In genomic region chr11:88404816-88405613, GRCm38 (mm10) we compare ENCODE assay signal across 9 mouse cellular contexts.
DNase-seq lines count a peak whose midpoint lies in the region; ATAC-seq and TF ChIP-seq lines count a peak whose summit lies in the region.
"Had no signal": no experiment of that assay in that cellular context is flagged by ENCODE, and none has a peak within 500 bp of the region (broad histone marks: within the 10 kb centered on the region; RNA-seq: fewer than 3 reads in every experiment).

No protein-coding gene starts in this region.

- 19% methylated on average over 17 of the region's 17 CpGs for WGBS in intestine, embryonic 14.5 days
- 10% methylated on average over 17 of the region's 17 CpGs for WGBS in neural tube, embryonic 14.5 days

- ATAC-seq in intestine, embryonic 14.5 days (replicated peaks; ENCODE audit: low FRiP score, low TSS enrichment, low read depth): no peak; the same call in 1 of the 2 replicates
- ATAC-seq in neural tube, embryonic 14.5 days (ENCODE audit: low read depth): peak; percentile 47
- no peak for ATAC-seq in CD4-positive, CD25-positive, alpha-beta regulatory T cell, adult 4 months

- H3K9me3 ChIP-seq in ES-Bruce4 (replicated peaks; ENCODE audit: control insufficient read depth, insufficient read depth, low read length, poor library complexity, severe bottlenecking): no peaks in the 10 kb centered on the region
- no peaks in the 10 kb centered on the region for H3K9me3 ChIP-seq in intestine, embryonic 14.5 days (ENCODE audit: control insufficient read depth, low read length)
- no peaks in the 10 kb centered on the region for H3K9me3 ChIP-seq in neural tube, embryonic 14.5 days (ENCODE audit: control insufficient read depth, low read length)
- H3K9me3 ChIP-seq: G1E had no signal

- no peak for TF ChIP-seq EP300 in ES-Bruce4 (IDR thresholded peaks at IDR 0.05; ENCODE audit: insufficient read depth, low read depth, low read length)

- H3K4me1 ChIP-seq in ES-Bruce4 (ENCODE audit: control insufficient read depth, insufficient read depth, low read length): peaks cover 15% of the 10 kb centered on the region
- peaks cover 45% of the 10 kb centered on the region for H3K4me1 ChIP-seq in intestine, embryonic 14.5 days (replicated peaks; ENCODE audit: control insufficient read depth, insufficient read depth, low read length)
- H3K4me1 ChIP-seq in neural tube, embryonic 14.5 days (ENCODE audit: control insufficient read depth, insufficient read depth, low read length): peaks cover 53% of the 10 kb centered on the region

- TF ChIP-seq POLR2A in ES-Bruce4 (IDR thresholded peaks at IDR 0.05; ENCODE audit: insufficient read depth, low read length): no peak

- H3K27ac ChIP-seq in ES-Bruce4 (ENCODE audit: insufficient read depth, low read length): peak overlapping the region; percentile 27; the same call in 1 of the 2 replicates
- H3K27ac ChIP-seq in intestine, embryonic 14.5 days (ENCODE audit: low read depth): peak overlapping the region; percentile 86
- H3K27ac ChIP-seq in left cerebral cortex, adult 2 months: peak overlapping the region; percentile 48
- peak overlapping the region; percentile 67 for H3K27ac ChIP-seq in neural tube, embryonic 14.5 days (ENCODE audit: low read depth, low read length)

- H3K4me3 ChIP-seq in ES-Bruce4 (ENCODE audit: low read depth, low read length): no peak overlapping the region
- no peak overlapping the region for H3K4me3 ChIP-seq in intestine, embryonic 14.5 days (ENCODE audit: low read depth, low read length)
- peak overlapping the region; percentile 1; the same call in 1 of the 2 replicates for H3K4me3 ChIP-seq in left cerebral cortex, adult 2 months
- H3K4me3 ChIP-seq in neural tube, embryonic 14.5 days (ENCODE audit: low read depth, low read length): no peak overlapping the region

- no peaks in the 10 kb centered on the region for H3K27me3 ChIP-seq in ES-Bruce4 (ENCODE audit: control insufficient read depth, insufficient read depth, low read length, poor library complexity, severe bottlenecking)
- no peaks in the 10 kb centered on the region for H3K27me3 ChIP-seq in intestine, embryonic 14.5 days (replicated peaks; ENCODE audit: control insufficient read depth, insufficient read depth, low read length)
- H3K27me3 ChIP-seq in neural tube, embryonic 14.5 days (ENCODE audit: control insufficient read depth, insufficient read depth, low read length): no peaks in the 10 kb centered on the region

- no peak for TF ChIP-seq CTCF in ES-Bruce4 (IDR thresholded peaks at IDR 0.05; ENCODE audit: low read depth, low read length)
- no peak; the same call in 1 of the 2 replicates for TF ChIP-seq CTCF in left cerebral cortex, adult 2 months (IDR thresholded peaks at IDR 0.05)

- peak overlapping the region; percentile 33 for H3K4me2 ChIP-seq in intestine, embryonic 14.5 days (ENCODE audit: low read length)
- H3K4me2 ChIP-seq in neural tube, embryonic 14.5 days (ENCODE audit: low read depth, low read length): peak overlapping the region; percentile 20; the same call in 1 of the 2 replicates

- intact Hi-C loops in left cerebral cortex, adult 2 months (cut with DNase I): no loop called here

- DNase-seq in cerebellum, postnatal 14 days: peak; percentile 85 to 87
- peak; percentile 74 for DNase-seq in gastrocnemius, postnatal 25 days
- DNase-seq in intestine, embryonic 14.5 days (ENCODE audit: low spot score): no peak
- DNase-seq in left cerebral cortex, adult 2 months (ENCODE audit: extremely low spot score in 1 of 2, low spot score in 2 of 2): peak; percentile 63 to 65
- DNase-seq in adipocyte (ENCODE audit: low spot score): no peak

- no peak overlapping the region for H3K9ac ChIP-seq in ES-Bruce4 (ENCODE audit: low read depth, poor library complexity, severe bottlenecking)
- no peak overlapping the region for H3K9ac ChIP-seq in intestine, embryonic 14.5 days (ENCODE audit: low read length)
- 0 out of 2 replicates have a peak overlapping the region, but pooled peaks have one; percentile 34 for H3K9ac ChIP-seq in neural tube, embryonic 14.5 days (replicated peaks; ENCODE audit: low read depth, low read length)

- no peaks in the 10 kb centered on the region; the same call in 1 of the 2 replicates for H3K36me3 ChIP-seq in ES-Bruce4 (ENCODE audit: control insufficient read depth, insufficient read depth, low read length, poor library complexity, severe bottlenecking)
- H3K36me3 ChIP-seq in intestine, embryonic 14.5 days (ENCODE audit: control insufficient read depth, insufficient read depth, low read length): peaks cover 5% of the 10 kb centered on the region; the same call in 1 of the 2 replicates
- no peaks in the 10 kb centered on the region for H3K36me3 ChIP-seq in neural tube, embryonic 14.5 days (ENCODE audit: control insufficient read depth, insufficient read depth, low read length)

Comparison
In these comparisons a context has a peak if more than half of its experiments do, and no peak if none do; other contexts are left out.
1. H3K27ac ChIP-seq: peak in every context shown above with its lines; median percentile 86 in intestine, embryonic 14.5 days; 67 in neural tube, embryonic 14.5 days; 48 in left cerebral cortex, adult 2 months; 27 in ES-Bruce4.
2. DNase-seq: peak in cerebellum, postnatal 14 days (2 of 2), gastrocnemius, postnatal 25 days (single experiment) and left cerebral cortex, adult 2 months (2 of 2); none in intestine, embryonic 14.5 days (single experiment) and adipocyte (single experiment).